Mouse (Mus musculus): Measurements from ENCODE around the gene Phf20. TPM values are rescaled to one million over a fixed set of nuclear protein-coding genes. Genes with fewer than 3 reads are reported as not detected.

Phf20 gene
- polyA plus RNA-seq, 1 experiment, result 10.9 TPM

GRCm38 (mm10) chr2:156243011-156243410, 46.7 kb downstream of the Phf20 start:
- Histone ChIP-seq H3K36me3 (ENCODE audit: control insufficient read depth, insufficient read depth, low read length) (peaks cover 5% of the 10 kb centered on the region), H3K4me1 (ENCODE audit: control insufficient read depth, insufficient read depth, insufficient read length) (no peaks in the 10 kb centered on the region), H3K27me3 (ENCODE audit: control insufficient read depth, insufficient read depth, low read length) (no peaks in the 10 kb centered on the region), H3K27ac (ENCODE audit: insufficient read depth, low read length) (no peak overlapping the region), H3K4me3 (ENCODE audit: extremely low read depth, insufficient read depth, insufficient read length) (no peak overlapping the region)
- TF ChIP-seq POLR2A (IDR thresholded peaks at IDR 0.05; ENCODE audit: low read depth, low read length), result no peak
- TF ChIP-seq CTCF (IDR thresholded peaks at IDR 0.05; ENCODE audit: extremely low read depth, insufficient read depth, insufficient read length, insufficient replicate concordance), result no peak
- 96% methylated on average over 8 of the region's 8 CpGs for WGBS
- no peak for DNase-seq (ENCODE audit: low read depth in 1 of 2, low spot score in 2 of 2)

GRCm38 (mm10) chr2:156247599-156247998, 51.3 kb downstream of the Phf20 start:
- no peak for TF ChIP-seq POLR2A (IDR thresholded peaks at IDR 0.05; ENCODE audit: low read depth, low read length)
- no peak for TF ChIP-seq CTCF (IDR thresholded peaks at IDR 0.05; ENCODE audit: extremely low read depth, insufficient read depth, insufficient read length, insufficient replicate concordance)
- peaks cover 7% of the 10 kb centered on the region for H3K36me3 ChIP-seq (ENCODE audit: control insufficient read depth, insufficient read depth, low read length)

GRCm38 (mm10) chr2:156250761-156251160, 54.5 kb downstream of the Phf20 start:
- Histone ChIP-seq H3K27ac (ENCODE audit: insufficient read depth, low read length) (no peak overlapping the region), H3K27me3 (ENCODE audit: control insufficient read depth, insufficient read depth, low read length) (no peaks in the 10 kb centered on the region), H3K36me3 (ENCODE audit: control insufficient read depth, insufficient read depth, low read length) (peaks cover 11% of the 10 kb centered on the region), H3K4me1 (ENCODE audit: control insufficient read depth, insufficient read depth, insufficient read length) (no peaks in the 10 kb centered on the region), H3K4me3 (ENCODE audit: extremely low read depth, insufficient read depth, insufficient read length) (no peak overlapping the region)
- TF ChIP-seq CTCF (IDR thresholded peaks at IDR 0.05; ENCODE audit: extremely low read depth, insufficient read depth, insufficient read length, insufficient replicate concordance) (no peak), POLR2A (IDR thresholded peaks at IDR 0.05; ENCODE audit: low read depth, low read length) (no peak)
- no peak for DNase-seq (ENCODE audit: low read depth in 1 of 2, low spot score in 2 of 2)

More at GRCm38 (mm10) chr2:156247599-156247998, 51.3 kb downstream of the Phf20 start:
- H3K27ac ChIP-seq (ENCODE audit: insufficient read depth, low read length), result no peak overlapping the region
- no peak overlapping the region for H3K4me3 ChIP-seq (ENCODE audit: extremely low read depth, insufficient read depth, insufficient read length)
- no peaks in the 10 kb centered on the region for H3K27me3 ChIP-seq (ENCODE audit: control insufficient read depth, insufficient read depth, low read length)
- no peak for DNase-seq (ENCODE audit: low read depth in 1 of 2, low spot score in 2 of 2)
- H3K4me1 ChIP-seq (ENCODE audit: control insufficient read depth, insufficient read depth, insufficient read length), result no peaks in the 10 kb centered on the region

GRCm38 (mm10) chr2:156251291-156251690, 55.0 kb downstream of the Phf20 start:
- Histone ChIP-seq H3K27ac (ENCODE audit: insufficient read depth, low read length) (no peak overlapping the region), H3K4me1 (ENCODE audit: control insufficient read depth, insufficient read depth, insufficient read length) (no peaks in the 10 kb centered on the region), H3K36me3 (ENCODE audit: control insufficient read depth, insufficient read depth, low read length) (peaks cover 11% of the 10 kb centered on the region), H3K27me3 (ENCODE audit: control insufficient read depth, insufficient read depth, low read length) (no peaks in the 10 kb centered on the region), H3K4me3 (ENCODE audit: extremely low read depth, insufficient read depth, insufficient read length) (no peak overlapping the region)
- no peak for DNase-seq (ENCODE audit: low read depth in 1 of 2, low spot score in 2 of 2)
- TF ChIP-seq POLR2A (IDR thresholded peaks at IDR 0.05; ENCODE audit: low read depth, low read length), result no peak
- no peak for TF ChIP-seq CTCF (IDR thresholded peaks at IDR 0.05; ENCODE audit: extremely low read depth, insufficient read depth, insufficient read length, insufficient replicate concordance)
- WGBS, result 88% methylated on average over 1 of the region's 1 CpGs

- H3K27me3 ChIP-seq (ENCODE audit: control insufficient read depth, insufficient read depth, low read length), result no peaks in the 10 kb centered on the region
- peaks cover 7% of the 10 kb centered on the region for H3K36me3 ChIP-seq (ENCODE audit: control insufficient read depth, insufficient read depth, low read length)
- peaks cover 9% of the 10 kb centered on the region for H3K4me1 ChIP-seq (ENCODE audit: control insufficient read depth, insufficient read depth, insufficient read length)
- TF ChIP-seq CTCF (IDR thresholded peaks at IDR 0.05; ENCODE audit: extremely low read depth, insufficient read depth, insufficient read length, insufficient replicate concordance) (no peak), POLR2A (IDR thresholded peaks at IDR 0.05; ENCODE audit: low read depth, low read length) (no peak)
- peak overlapping the region; percentile 10; the same call in 1 of the 2 replicates for H3K27ac ChIP-seq (ENCODE audit: insufficient read depth, low read length)
- DNase-seq (ENCODE audit: low read depth in 1 of 2, low spot score in 2 of 2), result peak in 1 of 2 experiments; percentile 25
- WGBS, result 18% methylated on average over 2 of the region's 2 CpGs
- no peak overlapping the region for H3K4me3 ChIP-seq (ENCODE audit: extremely low read depth, insufficient read depth, insufficient read length)
Observed at GRCm38 (mm10) chr2:156257051-156257450, 60.8 kb downstream of the Phf20 start.

- peaks cover 9% of the 10 kb centered on the region for H3K4me1 ChIP-seq (ENCODE audit: control insufficient read depth, insufficient read depth, insufficient read length)
Observed at GRCm38 (mm10) chr2:156257922-156258761, 61.9 kb downstream of the Phf20 start.

GRCm38 (mm10) chr2:156260968-156261367, 64.7 kb downstream of the Phf20 start:
- no peak for TF ChIP-seq CTCF (IDR thresholded peaks at IDR 0.05; ENCODE audit: extremely low read depth, insufficient read depth, insufficient read length, insufficient replicate concordance)
- no peak for TF ChIP-seq POLR2A (IDR thresholded peaks at IDR 0.05; ENCODE audit: low read depth, low read length)
- 94% methylated on average over 2 of the region's 2 CpGs for WGBS
- DNase-seq (ENCODE audit: low read depth in 1 of 2, low spot score in 2 of 2), result no peak
- Histone ChIP-seq H3K27ac (ENCODE audit: insufficient read depth, low read length) (no peak overlapping the region), H3K4me3 (ENCODE audit: extremely low read depth, insufficient read depth, insufficient read length) (no peak overlapping the region), H3K4me1 (ENCODE audit: control insufficient read depth, insufficient read depth, insufficient read length) (peaks cover 9% of the 10 kb centered on the region), H3K27me3 (ENCODE audit: control insufficient read depth, insufficient read depth, low read length) (no peaks in the 10 kb centered on the region), H3K36me3 (ENCODE audit: control insufficient read depth, insufficient read depth, low read length) (peaks cover 3% of the 10 kb centered on the region; the same call in 1 of the 2 replicates)

More at GRCm38 (mm10) chr2:156257922-156258761, 61.9 kb downstream of the Phf20 start:
- 40% methylated on average over 11 of the region's 11 CpGs for WGBS
- Histone ChIP-seq H3K36me3 (ENCODE audit: control insufficient read depth, insufficient read depth, low read length) (peaks cover under 1% of the 10 kb centered on the region; the same call in 1 of the 2 replicates), H3K4me3 (ENCODE audit: extremely low read depth, insufficient read depth, insufficient read length) (no peak overlapping the region), H3K27ac (ENCODE audit: insufficient read depth, low read length) (peak overlapping the region; percentile 27; the same call in 1 of the 2 replicates), H3K27me3 (ENCODE audit: control insufficient read depth, insufficient read depth, low read length) (no peaks in the 10 kb centered on the region)
- no peak for TF ChIP-seq POLR2A (IDR thresholded peaks at IDR 0.05; ENCODE audit: low read depth, low read length)
- TF ChIP-seq CTCF (IDR thresholded peaks at IDR 0.05; ENCODE audit: extremely low read depth, insufficient read depth, insufficient read length, insufficient replicate concordance), result no peak
- DNase-seq (ENCODE audit: low read depth in 1 of 2, low spot score in 2 of 2), result no peak

Measured in spleen, adult 2 months (tissue).